Mouse (Mus musculus) neural tube, embryonic 12.5 days (tissue): ENCODE measurements around the gene Gm28048. TPM values are rescaled to one million over a fixed set of nuclear protein-coding genes. Genes with fewer than 3 reads are reported as not detected.

Source experiments
- ATAC-seq: fragments of 200-750 bp; cut with Nextera tagmentation; 2 replicates; pipeline ENCODE4 v1.8.0; 2017; ENCODE audit warnings: low read depth, mild to moderate bottlenecking, moderate TSS enrichment, moderate library complexity; ENCODE audit not compliant: low FRiP score
- H3K27ac ChIP-seq: fragments of 300-500 bp; sonication (generic); 2 replicates; pipeline ENCODE4 v1.5.1; 2016
- H3K27me3 ChIP-seq: fragments of 300-500 bp; sonication (generic); replicated peaks from 2 replicates; pipeline ENCODE4 v1.6.1; 2016; ENCODE audit warnings: mild to moderate bottlenecking
- H3K36me3 ChIP-seq: fragments of 300-500 bp; sonication (generic); 2 replicates; pipeline ENCODE4 v1.6.1; 2016; ENCODE audit warnings: mild to moderate bottlenecking
- H3K4me1 ChIP-seq: fragments of 300-500 bp; sonication (generic); 2 replicates; pipeline ENCODE4 v1.6.1; 2016
- H3K4me2 ChIP-seq: fragments of 300-500 bp; sonication (generic); replicated peaks from 2 replicates; pipeline ENCODE4 v1.6.1; 2016; ENCODE audit warnings: mild to moderate bottlenecking
- H3K4me3 ChIP-seq: fragments of 300-500 bp; sonication (generic); 2 replicates; pipeline ENCODE4 v1.5.1; 2016
- H3K9ac ChIP-seq: fragments of 300-500 bp; sonication (generic); 2 replicates; pipeline ENCODE4 v1.6.1; 2016; ENCODE audit warnings: mild to moderate bottlenecking
- H3K9me3 ChIP-seq: fragments of 300-500 bp; sonication (generic); 2 replicates; pipeline ENCODE4 v1.6.1; 2016; ENCODE audit warnings: mild to moderate bottlenecking
- WGBS: fragments of 180-500 bp; shearing (Covaris S2); methylation state at CpG from one replicate; pipeline ENCODE4 v1.1.7; 2016; 5-methylcytosine and 5-hydroxymethylcytosine counted together
- polyA plus RNA-seq: library from polyadenylated mRNA; unstranded; fragments of >200 nt; fragmentation: Nextera tagmentation; extraction: Ambion mirVana; gene quantifications from 2 replicates; pipeline ENCODE4 v1.2.1, GENCODE M21; 2016

Gene Gm28048
- polyA plus RNA-seq, 1 experiment from 2014 or later: 6.2 TPM

- Histone ChIP-seq H3K4me3 (no peak overlapping the region), H3K4me1 (peaks cover 2% of the 10 kb centered on the region; the same call in 1 of the 2 replicates), H3K27ac (no peak overlapping the region), H3K9me3 (no peaks in the 10 kb centered on the region), H3K27me3 (peaks cover 3% of the 10 kb centered on the region; the same call in 1 of the 2 replicates), H3K4me2 (no peak overlapping the region), H3K36me3 (no peaks in the 10 kb centered on the region), H3K9ac (no peak overlapping the region)
- no peak for ATAC-seq
- WGBS: 67% methylated on average over 4 of the region's 4 CpGs
Measured at GRCm38 (mm10) chr11:22851416-22851815, 130.5 kb downstream of the Gm28048 start.

DNA sequence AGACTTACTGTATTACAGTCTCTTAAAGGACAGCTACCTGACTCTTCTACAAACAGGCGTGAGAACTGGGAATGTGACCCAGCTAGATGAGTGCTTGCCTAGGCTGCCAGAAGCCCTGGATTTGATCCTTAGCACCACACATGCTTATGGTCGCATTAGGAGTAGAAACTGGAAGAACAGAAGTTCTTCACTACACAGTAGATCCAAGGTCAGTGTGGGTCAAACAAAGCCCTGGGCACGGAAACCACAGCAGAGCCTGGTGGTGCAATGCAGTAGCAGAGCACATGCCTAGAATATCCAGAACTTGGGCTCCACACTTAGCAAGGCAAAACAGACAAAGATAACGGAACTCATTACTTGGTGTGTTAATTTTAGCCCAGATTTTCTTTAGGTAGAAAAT lies 131.8 kb downstream of the Gm28048 start:
- Histone ChIP-seq H3K9me3 (no peaks in the 10 kb centered on the region), H3K27me3 (no peaks in the 10 kb centered on the region), H3K4me2 (no peak overlapping the region), H3K27ac (no peak overlapping the region), H3K36me3 (no peaks in the 10 kb centered on the region), H3K4me1 (peaks cover 2% of the 10 kb centered on the region; the same call in 1 of the 2 replicates), H3K4me3 (no peak overlapping the region), H3K9ac (no peak overlapping the region)
- WGBS: 86% methylated on average over 4 of the region's 4 CpGs
- no peak for ATAC-seq

DNA sequence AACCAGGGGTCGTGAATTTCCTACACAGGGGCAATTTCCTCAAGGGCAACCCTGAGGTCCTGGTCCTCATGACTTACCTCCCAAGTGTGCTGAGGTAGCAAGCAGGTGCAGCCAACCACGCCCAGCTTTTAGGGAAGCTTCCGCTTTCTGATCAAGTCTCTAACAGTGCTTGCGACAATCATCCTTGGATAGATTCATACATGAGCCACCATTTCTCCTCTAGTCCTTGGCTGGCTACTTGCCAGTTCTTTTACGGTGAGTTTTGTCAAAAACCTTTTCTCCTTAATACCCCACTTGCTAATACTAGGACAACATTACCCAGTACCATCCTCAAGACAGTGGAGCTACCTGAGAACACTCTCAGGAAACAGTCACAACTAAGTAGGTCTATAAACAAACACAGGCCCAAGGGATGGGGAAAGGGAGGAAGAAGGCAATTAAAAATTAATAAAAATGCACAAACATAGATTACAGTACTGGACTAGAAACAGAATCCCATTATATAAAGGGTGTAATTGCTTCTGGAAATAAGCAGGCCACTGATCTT lies 133.2 kb downstream of the Gm28048 start:
- WGBS: 85% methylated on average over 5 of the region's 5 CpGs
- ATAC-seq: no peak
- no peaks in the 10 kb centered on the region for H3K9me3 ChIP-seq
- no peaks in the 10 kb centered on the region for H3K27me3 ChIP-seq
- H3K9ac ChIP-seq: no peak overlapping the region
- no peak overlapping the region for H3K4me2 ChIP-seq
- H3K27ac ChIP-seq: no peak overlapping the region
- peaks cover 2% of the 10 kb centered on the region; the same call in 1 of the 2 replicates for H3K4me1 ChIP-seq
- H3K36me3 ChIP-seq: no peaks in the 10 kb centered on the region
- H3K4me3 ChIP-seq: no peak overlapping the region

- Histone ChIP-seq H3K4me2 (no peak overlapping the region), H3K9ac (no peak overlapping the region), H3K36me3 (no peaks in the 10 kb centered on the region), H3K27me3 (no peaks in the 10 kb centered on the region), H3K4me1 (peaks cover 2% of the 10 kb centered on the region; the same call in 1 of the 2 replicates), H3K4me3 (no peak overlapping the region), H3K27ac (no peak overlapping the region), H3K9me3 (no peaks in the 10 kb centered on the region)
- 49% methylated on average over 8 of the region's 8 CpGs for WGBS
- no peak for ATAC-seq
Measured at GRCm38 (mm10) chr11:22847732-22848648, 133.9 kb downstream of the Gm28048 start.

DNA sequence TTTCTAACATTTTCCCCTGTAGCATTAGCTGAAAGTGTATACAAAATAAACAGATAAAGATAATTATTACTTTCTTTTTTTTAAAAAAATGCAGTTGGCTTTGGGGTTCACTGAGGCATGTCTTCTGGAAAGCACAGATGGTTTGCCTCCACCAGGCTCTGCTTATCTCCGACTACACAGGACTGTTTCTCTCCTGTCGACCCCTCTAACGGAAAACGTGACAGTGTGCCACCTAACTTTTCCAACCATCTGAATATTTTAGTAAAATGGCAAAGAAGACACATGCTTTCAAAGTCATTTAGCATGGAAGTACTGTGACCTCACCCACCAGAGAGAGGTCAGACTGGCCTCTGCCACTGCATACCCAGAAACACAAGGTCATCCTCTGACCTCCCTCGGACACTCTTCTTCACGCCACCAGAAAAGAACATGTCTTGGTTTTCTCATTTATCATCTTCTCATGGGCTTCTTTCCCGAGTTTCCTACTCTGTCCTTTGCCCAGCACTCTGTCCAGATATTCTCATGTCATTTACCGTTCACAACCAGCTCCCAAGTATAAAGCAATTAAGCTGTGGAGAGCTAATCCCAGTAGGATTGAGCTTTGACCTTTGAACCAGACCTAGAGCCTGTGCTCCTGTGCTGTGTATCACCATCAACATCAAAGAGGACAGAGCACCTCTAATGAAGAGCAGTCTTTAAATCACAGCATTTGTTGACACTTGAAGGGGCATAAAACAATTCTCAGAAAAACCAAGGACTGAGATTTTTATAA lies 134.7 kb downstream of the Gm28048 start:
- 73% methylated on average over 8 of the region's 8 CpGs for WGBS
- ATAC-seq: no peak

DNA sequence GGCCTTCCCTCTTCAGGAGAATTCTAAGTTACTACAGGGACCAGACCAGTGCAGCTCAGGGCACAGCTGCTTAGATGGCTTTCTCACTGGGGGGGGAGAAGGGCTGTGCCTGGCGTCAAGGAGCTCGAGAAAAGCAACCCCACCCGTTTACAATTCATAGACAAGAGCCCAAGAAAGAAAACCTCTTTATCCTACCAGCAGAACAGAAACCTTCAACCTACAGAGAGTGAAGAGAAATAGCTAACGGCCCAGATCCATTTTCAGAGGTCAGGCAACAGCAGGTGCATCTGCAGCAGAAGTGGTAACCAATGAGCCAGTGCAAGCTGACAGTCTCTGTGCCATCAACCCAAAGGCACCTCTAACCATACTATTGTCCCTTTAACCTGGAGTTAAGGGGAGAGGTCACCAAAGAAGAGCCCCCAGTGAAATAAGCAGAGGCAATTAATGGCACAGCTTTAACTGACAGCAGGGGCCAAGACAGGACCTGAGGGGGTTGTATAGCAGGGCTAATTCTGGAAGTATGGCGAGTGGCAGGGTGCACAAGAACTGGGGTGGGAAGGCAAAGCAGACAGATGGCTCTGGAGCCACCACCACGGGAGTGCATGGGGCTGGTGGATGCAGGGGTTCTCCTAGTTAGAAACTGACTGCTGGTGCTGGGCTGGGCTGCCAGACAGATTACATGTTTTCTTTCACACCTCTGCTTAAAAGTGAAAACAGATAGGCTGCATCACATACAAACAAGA lies 135.6 kb downstream of the Gm28048 start:
- H3K4me3 ChIP-seq: no peak overlapping the region
- H3K36me3 ChIP-seq: no peaks in the 10 kb centered on the region
- WGBS: 59% methylated on average over 6 of the region's 6 CpGs
- H3K9ac ChIP-seq: no peak overlapping the region
- H3K9me3 ChIP-seq: no peaks in the 10 kb centered on the region
- no peaks in the 10 kb centered on the region for H3K27me3 ChIP-seq
- H3K27ac ChIP-seq: no peak overlapping the region
- no peak for ATAC-seq
- H3K4me1 ChIP-seq: peaks cover 2% of the 10 kb centered on the region; the same call in 1 of the 2 replicates
- H3K4me2 ChIP-seq: no peak overlapping the region

More for the DNA sequence above, 134.7 kb downstream of the Gm28048 start:
- Histone ChIP-seq H3K9ac (no peak overlapping the region), H3K4me2 (no peak overlapping the region), H3K36me3 (no peaks in the 10 kb centered on the region), H3K4me1 (peaks cover 2% of the 10 kb centered on the region; the same call in 1 of the 2 replicates), H3K27ac (no peak overlapping the region), H3K27me3 (no peaks in the 10 kb centered on the region), H3K9me3 (no peaks in the 10 kb centered on the region), H3K4me3 (no peak overlapping the region)

DNA sequence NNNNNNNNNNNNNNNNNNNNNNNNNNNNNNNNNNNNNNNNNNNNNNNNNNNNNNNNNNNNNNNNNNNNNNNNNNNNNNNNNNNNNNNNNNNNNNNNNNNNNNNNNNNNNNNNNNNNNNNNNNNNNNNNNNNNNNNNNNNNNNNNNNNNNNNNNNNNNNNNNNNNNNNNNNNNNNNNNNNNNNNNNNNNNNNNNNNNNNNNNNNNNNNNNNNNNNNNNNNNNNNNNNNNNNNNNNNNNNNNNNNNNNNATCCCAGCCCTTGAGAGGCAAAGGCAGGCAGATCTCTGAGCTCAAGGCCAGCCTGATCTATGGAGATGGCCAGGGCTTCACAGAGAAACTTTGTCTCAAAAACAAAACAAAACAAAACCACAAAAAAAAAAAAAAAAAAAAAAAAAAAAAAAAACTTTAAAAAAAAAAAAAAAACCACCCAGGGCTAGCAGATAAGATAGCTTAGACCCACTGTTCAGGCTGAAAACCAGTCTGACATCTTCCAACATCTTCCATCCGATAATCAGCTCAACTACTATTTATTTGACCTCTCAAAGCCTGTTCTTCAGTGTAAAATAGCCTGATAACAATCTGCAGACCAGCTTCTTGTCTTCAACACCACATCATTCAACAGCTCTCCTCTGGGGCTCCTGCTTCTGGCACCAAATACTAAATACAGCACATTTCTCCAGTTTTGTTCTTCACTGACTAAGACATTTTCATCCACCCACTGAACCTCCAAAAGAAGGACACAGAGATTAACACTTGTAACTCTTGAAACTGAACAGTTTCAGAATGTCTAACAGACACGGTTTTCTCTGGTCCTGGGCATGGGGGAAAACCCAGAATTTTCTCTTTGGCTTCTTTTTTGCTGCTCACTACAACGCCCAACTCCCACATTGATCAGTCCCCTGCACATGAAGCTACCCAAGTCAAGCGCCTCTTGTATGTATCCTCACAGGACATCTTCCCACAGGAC lies 136.9 kb downstream of the Gm28048 start:
- Histone ChIP-seq H3K27me3 (no peaks in the 10 kb centered on the region), H3K4me3 (no peak overlapping the region), H3K4me1 (peaks cover 2% of the 10 kb centered on the region; the same call in 1 of the 2 replicates), H3K4me2 (no peak overlapping the region), H3K9ac (no peak overlapping the region), H3K9me3 (no peaks in the 10 kb centered on the region), H3K36me3 (no peaks in the 10 kb centered on the region), H3K27ac (no peak overlapping the region)
- 91% methylated on average over 4 of the region's 4 CpGs for WGBS
- ATAC-seq: no peak

- H3K27ac ChIP-seq: no peak overlapping the region
- no peaks in the 10 kb centered on the region for H3K36me3 ChIP-seq
- no peaks in the 10 kb centered on the region for H3K27me3 ChIP-seq
- no peaks in the 10 kb centered on the region for H3K4me1 ChIP-seq
- H3K4me2 ChIP-seq: no peak overlapping the region
- H3K4me3 ChIP-seq: no peak overlapping the region
- no peak overlapping the region for H3K9ac ChIP-seq
- 62% methylated on average over 3 of the region's 3 CpGs for WGBS
- no peaks in the 10 kb centered on the region for H3K9me3 ChIP-seq
- ATAC-seq: no peak
Measured at GRCm38 (mm10) chr11:22839456-22839855, 142.4 kb downstream of the Gm28048 start.

DNA sequence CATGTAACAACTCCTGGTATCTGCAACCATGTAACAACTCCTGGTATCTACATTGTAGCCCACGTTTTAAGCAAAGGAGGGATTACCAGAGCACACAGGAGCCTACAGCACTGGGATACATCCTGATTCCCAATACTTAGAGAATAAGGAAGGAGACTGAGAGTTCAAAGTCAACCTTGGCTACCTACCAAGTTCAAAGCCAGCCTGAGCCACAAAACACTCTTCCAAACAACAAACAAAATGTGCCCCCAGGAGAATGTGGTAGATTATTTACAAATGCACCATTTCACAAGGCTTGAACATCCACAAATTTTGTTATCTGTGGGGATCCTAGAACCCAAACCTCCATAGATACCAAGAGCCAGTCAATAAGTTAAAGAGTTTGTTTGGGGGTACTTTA lies 143.5 kb downstream of the Gm28048 start:
- no peaks in the 10 kb centered on the region for H3K27me3 ChIP-seq
- H3K27ac ChIP-seq: no peak overlapping the region
- no peak for ATAC-seq
- no peak overlapping the region for H3K9ac ChIP-seq
- no peaks in the 10 kb centered on the region for H3K36me3 ChIP-seq
- no peaks in the 10 kb centered on the region for H3K4me1 ChIP-seq
- no peak overlapping the region for H3K4me3 ChIP-seq
- 63% methylated on average over 1 of the region's 1 CpGs for WGBS
- no peaks in the 10 kb centered on the region for H3K9me3 ChIP-seq
- no peak overlapping the region for H3K4me2 ChIP-seq

DNA sequence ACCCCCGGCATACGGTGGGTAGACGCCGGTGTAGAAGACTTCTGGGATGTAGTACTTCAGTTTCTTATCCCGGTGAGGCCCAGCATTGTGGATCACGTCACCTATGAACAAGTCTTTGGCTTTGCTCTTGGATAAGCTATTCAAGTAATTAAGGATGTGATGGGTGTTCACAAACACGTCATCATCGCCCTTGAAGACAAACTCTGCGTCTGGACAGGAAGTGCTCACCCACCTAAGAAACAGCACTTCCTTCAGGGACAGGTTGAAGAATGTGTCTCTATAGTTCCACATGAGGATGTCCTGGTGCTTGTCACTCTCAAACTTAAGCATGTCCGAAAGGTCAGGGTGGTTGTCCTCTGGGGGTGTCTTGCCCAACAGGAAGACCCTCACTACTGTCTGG lies 145.6 kb downstream of the Gm28048 start:
- Histone ChIP-seq H3K9ac (no peak overlapping the region), H3K4me2 (no peak overlapping the region), H3K4me1 (no peaks in the 10 kb centered on the region), H3K4me3 (no peak overlapping the region), H3K27ac (no peak overlapping the region), H3K9me3 (no peaks in the 10 kb centered on the region), H3K27me3 (no peaks in the 10 kb centered on the region), H3K36me3 (no peaks in the 10 kb centered on the region)
- no peak for ATAC-seq
- WGBS: 91% methylated on average over 10 of the region's 10 CpGs

DNA sequence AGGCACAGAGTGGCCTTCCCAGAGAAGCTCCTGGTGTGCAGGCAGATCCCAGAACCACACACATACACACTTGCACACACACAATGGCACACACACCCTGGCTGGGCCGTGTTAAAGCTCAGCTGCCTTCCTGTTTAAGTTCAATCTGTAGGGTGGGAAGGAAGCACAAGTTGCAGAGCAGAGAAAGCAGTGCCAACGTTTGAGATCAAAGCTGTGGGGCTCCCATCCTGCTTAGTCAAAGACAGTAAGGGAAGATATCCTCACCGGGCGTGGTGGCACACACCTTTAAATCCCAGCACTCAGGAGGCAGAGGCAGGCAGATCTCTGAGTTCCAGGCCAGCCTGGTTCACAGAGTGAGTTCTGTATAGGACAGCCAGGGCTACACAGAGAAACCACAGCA lies 149.3 kb downstream of the Gm28048 start:
- no peaks in the 10 kb centered on the region for H3K4me1 ChIP-seq
- 88% methylated on average over 4 of the region's 4 CpGs for WGBS
- no peak overlapping the region for H3K9ac ChIP-seq

More for the DNA sequence above, 149.3 kb downstream of the Gm28048 start:
- Histone ChIP-seq H3K9me3 (no peaks in the 10 kb centered on the region), H3K4me2 (no peak overlapping the region), H3K27me3 (no peaks in the 10 kb centered on the region), H3K4me3 (no peak overlapping the region), H3K36me3 (no peaks in the 10 kb centered on the region), H3K27ac (no peak overlapping the region)
- ATAC-seq: no peak
